Mouse (Mus musculus) bone marrow, adult 2 months (tissue): ENCODE data around the gene Nusap1.

Experiments used
- CTCF ChIP-seq: fragments of 200-500 bp; IDR thresholded peaks from 2 replicates; pipeline ENCODE4 v1.5.1; 2011; ENCODE audit warnings: low read length, control low read depth; ENCODE audit not compliant: control insufficient read depth, insufficient read depth
- POLR2A ChIP-seq: fragments of 200-500 bp; IDR thresholded peaks from 2 replicates; pipeline ENCODE4 v1.6.1; 2011; ENCODE audit warnings: low read depth, mild to moderate bottlenecking, control low read depth, low read length, borderline replicate concordance; ENCODE audit not compliant: control insufficient read depth

DNA sequence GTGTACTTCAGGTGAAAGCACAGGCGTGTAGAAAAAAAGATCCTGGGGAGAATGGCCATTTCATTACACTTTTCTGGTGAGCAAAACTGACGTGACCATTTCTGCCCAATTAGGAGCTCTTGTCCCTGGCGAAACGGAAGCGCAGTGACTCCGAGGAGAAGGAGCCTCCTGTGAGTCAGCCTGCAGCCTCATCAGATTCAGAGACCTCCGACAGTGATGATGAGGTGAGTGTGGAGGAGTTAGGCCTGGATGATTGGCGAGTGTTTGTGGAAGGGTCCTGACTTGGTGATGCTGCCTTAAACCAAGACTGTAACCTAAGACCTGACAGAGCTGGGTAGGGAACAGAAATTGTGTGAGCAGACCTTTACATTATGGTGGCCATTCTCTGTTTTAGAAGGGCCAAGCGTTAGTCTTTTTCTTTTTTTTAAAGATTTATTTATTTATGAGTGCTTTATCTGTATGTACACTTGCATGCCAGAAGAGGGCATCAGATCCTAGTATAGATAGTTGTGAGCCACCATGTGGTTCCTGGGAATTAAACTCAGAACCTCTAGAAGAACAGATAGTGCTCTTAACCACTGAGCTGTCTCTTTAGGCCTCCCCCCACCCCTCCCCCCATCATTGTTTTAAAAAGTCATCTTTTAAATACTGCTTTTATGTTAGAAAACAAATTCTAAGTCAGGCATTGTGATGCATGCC lies 74.1 kb downstream of the Nusap1 start:
- TF ChIP-seq CTCF (no peak), POLR2A (no peak)
